Mouse (Mus musculus) regulatory T cell (primary cell): Measurements from ENCODE around the gene Ring1.
"Not testable (repeated sequence)": the region's sequence is repeated elsewhere in the genome, so short reads cannot be mapped to it uniquely, and the experiment has no call there.

ENCODE experiments used
- in situ Hi-C: fragments of 300-600 bp; cut with MboI, MseI; formaldehyde crosslinking; loops from one replicate; pipeline ENCODE4 v1.15.1; 2025; ENCODE audit warnings: high pct_unique_total_duplicates

Gene Ring1

DNA sequence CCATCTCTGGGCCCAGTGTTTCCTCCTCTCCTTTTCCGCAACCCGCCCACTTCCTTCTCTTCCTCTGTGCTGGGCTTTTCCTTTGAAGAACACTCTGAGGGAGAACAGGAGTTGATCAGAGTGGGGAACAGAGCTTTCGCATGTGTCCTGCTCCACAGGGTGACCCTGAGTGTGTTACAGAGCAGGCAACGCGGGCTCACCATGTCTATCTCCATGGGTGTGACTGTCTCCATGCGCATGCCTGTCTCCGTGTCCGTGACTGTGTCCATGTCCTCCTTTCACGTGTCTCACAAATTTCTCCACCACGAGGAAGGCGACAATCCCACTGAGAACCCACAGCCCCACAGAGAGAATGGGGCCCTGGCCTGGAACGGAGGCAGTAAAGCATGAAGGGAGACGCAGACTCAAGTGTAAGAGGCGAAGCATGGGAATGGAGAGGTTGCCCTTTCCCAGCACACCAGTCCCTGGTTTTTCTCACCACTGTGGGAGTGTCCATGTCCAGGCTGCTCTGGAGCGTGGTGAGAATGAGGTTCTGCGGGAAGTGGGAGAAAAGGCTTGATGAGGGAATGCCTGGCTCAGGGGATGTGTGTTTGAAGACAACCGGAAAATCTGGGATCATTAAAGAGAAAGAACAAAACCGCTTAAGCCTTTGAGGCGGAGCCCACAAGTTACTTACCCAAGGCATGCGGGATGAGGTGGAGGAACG is 5.6 kb upstream of the Ring1 start:
- in situ Hi-C loops, result loop anchor here (10.0 to 25.0 kb wide), 2 partner anchors 615 to 807 kb away; partner anchors contain the start of genes Atf6b, Dxo, Fkbpl and Stk19

DNA sequence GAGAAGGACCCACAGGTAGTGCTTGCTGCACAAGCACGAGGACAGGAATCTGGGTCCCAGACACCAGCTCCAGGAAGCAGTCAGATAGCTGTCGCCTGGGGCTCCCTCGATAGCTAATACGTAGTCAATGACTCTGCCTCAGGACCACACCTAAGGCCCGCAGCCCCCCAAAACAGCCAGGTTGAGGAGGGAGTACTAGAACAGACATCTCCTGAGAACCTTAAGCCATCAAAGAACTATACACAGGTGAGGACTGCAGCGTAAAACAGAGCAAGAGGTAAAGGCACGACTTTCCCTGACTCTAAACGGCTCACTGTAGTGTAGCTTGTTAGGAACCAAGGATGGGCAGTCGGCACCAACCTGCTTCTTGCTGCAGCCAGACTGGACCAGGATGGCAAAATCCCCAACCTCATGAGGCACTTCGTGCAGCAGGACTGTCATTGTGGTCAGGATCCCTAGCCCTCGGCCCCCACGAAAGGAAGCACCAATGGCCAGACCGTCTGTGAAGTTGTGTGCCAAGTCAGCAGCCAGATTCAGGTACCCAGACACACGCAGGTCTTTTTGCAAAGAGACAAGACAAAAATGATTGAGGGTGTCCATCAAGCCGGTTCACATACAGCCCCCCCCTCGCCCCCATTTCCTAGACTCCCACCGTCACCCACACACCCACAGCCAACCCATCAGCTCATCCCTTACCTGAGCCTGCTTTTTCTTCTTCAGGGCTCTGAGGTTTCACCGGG is 4.8 kb upstream of the Ring1 start:
- in situ Hi-C loops, result loop anchor here (25.0 kb wide), 1 partner anchor 808 kb away; the partner anchor contains the start of genes Dxo and Stk19

DNA sequence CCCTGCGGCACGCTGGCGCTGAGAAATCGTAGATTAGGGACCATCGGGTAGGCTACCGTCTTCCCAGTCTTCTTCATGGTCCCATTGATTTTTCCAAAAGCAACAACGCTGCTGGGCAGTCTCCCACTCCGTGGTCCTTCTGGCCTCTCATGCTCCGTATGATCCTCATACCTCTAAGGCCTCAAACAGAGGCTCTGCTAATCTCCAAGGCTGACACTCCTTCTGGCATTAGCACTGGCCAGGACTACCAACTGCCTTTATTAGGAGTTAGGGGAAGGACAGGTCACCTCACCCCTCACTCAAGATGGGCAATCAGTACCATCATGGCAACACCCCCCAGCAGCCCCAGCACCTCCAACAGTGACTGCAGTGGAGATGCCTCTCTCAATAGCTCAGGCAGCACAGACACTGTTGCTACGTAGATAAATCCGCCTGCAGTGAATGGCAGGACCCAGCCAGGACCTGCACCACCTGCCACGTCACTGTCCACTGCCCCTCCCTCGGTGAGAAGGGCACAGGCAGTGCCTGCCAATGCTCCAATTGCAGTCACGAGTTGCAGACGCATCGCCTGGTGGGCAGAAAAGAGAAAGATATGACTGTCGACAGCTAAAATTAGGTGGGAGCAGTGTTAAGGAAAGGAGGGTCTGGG is 4.1 kb upstream of the Ring1 start:
- in situ Hi-C loops, result loop anchor here (25.0 kb wide), 1 partner anchor 809 kb away; the partner anchor contains the start of genes Dxo and Stk19

DNA sequence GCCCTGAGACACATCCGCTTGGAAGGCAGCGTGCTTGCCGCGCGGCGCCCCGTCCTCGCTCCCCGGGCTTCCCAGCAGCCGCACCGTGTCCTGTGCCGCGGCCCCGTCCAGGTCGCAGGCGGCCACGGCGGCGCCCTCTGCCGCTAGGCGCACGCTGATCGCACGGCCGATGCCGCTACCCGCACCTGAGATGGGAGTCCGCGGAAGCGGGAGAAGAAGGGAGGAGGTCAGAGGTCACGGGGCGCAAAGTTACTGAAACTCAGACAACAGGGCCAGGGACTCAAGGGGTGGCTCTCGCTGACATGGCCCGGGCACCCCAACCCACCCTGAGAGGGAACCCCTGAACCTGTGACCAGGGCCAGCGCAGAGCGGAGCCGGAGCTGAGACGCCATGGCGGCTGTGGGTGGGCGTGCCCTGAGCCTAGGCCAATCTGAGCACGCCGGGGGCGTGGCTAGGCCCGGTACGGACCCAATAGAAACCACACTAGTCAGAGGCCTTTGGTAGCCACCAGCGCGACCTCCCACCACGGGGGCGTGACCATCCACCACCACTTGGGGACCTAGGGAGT is 3.3 kb upstream of the Ring1 start, which contains the start of gene H2-Ke6:
Gene H2-Ke6, minus strand, starts transcription at position 405 of the 568 bp plus-strand sequence.
- in situ Hi-C loops, result loop anchor here (25.0 kb wide), 1 partner anchor 810 kb away; the partner anchor contains the start of genes Dxo and Stk19

DNA sequence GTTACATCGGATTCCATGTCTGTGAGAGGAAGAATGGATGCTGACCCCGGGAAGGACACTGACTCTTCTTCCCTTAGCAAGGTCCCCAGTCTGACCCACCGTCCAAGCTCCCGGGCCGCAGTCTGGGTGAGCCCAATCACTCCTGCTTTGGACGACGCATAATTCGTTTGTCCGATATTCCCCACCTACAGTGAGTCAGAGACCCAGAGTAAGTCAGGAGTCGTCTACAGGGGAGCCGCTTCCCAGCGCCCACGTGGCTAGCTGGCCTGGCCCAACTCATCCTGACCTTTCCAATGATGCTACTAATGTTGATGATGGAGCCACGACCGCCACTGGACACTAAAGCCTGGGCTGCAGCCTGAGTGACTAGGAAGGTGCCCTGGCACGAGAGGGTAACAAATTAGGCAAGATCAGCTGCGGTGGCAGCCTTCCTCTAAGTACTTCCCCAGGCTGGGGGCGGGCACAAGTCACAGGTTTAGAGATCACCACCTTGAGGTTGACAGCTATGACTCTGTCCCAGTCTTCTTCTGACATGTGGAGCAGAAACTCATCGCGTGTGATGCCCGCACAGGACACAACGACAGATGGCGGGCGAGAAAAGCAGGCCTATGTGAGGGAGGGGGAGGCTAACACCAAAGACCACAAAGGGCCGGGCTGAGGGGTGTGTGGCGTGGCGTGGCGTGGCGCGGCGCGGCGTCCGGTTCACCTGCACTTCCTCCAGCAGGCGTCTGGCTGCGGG is 2.6 kb upstream of the Ring1 start:
- in situ Hi-C loops, result loop anchor here (25.0 kb wide), 1 partner anchor 810 kb away; the partner anchor contains the start of genes Dxo and Stk19

DNA sequence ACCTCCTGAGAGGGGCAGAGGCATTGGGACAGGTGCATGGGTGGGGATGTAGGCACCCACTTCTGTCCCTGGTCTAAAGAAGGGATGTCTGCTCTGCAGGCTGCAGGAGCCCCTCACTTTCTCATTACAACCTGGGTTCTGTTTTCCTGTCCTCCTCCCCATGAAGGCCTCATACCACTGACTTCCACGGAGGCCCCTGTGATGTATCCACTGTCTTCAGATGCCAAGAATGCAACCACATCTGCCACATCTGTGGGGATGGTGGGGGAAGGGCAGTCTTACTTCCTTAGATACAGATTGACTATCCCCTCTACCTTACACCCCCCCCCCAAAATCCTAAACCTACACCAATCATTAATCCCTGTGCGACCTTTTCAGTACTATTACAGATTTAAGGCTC is 1.7 kb upstream of the Ring1 start:
- in situ Hi-C loops, result loop anchor here (25.0 kb wide), 1 partner anchor 811 kb away; the partner anchor contains the start of genes Dxo and Stk19

DNA sequence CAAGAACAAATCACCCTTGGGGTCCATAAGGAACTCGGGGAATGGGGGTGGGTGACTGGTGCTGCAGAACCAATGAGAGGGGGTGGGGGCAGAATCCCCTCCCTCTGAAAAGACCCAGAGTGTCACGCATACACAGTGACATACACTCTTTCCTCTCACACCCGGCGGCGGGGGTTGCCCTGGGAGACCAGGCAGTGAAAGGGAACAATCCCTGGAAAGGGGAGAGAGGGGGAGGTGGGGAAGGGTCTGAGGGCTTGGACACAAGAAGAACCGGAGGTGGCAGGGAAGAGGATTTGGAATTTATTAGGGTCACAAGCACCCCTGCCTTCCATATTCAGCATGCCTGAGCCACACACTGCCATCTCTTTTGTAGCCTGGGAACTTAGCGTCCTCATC is 1.3 kb upstream of the Ring1 start:
- in situ Hi-C loops, result loop anchor here (25.0 kb wide), 1 partner anchor 812 kb away; the partner anchor contains the start of genes Dxo and Stk19

DNA sequence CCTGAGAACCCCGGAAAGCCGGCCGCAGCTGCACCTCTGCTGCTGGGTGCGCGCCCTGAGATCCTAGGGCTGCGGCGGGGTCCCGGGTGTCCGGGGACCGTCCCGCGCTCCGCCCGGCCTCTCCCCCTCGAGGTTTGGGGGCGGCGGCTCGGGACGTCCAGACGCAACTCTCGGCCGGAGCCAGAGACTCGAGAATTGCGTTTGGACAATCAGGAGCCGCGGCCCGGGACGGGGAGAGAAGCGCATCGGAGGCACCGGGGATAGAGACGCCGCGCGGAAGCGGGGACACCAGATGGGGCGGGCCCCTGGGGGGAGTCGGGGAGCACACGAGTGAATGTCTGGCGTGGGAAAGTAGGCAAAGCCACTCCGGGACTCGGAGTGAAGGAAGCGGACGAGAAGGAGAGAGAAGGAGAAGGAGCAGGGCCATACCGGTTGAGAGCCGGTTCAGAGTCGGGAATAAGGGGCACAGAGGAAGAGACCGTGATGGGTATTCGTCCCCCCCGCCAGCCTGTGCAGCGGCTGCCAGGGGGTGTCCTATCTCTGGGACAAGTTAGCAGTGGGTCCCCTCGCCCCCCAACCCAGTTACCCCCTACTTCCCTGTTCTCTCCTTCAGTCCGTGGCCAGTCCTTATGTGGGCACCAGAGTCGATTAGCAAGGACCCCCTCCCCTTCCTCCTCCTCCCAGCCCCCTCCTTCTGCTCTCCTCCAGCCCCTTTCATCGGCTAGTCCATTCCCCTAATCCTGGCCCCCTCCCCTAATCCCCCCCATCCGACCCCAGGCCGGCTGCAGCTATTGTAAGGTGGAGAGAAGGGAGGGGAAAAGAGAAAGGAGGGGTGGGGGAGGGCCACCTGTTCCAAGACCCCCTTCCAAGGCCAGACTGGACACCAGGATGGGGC is 628 bp upstream of the Ring1 start:
- in situ Hi-C loops, result loop anchor here (5.0 to 25.0 kb wide), 2 partner anchors 68 to 812 kb away; partner anchors contain the start of genes Dxo, Rps18, Stk19 and Vps52

DNA sequence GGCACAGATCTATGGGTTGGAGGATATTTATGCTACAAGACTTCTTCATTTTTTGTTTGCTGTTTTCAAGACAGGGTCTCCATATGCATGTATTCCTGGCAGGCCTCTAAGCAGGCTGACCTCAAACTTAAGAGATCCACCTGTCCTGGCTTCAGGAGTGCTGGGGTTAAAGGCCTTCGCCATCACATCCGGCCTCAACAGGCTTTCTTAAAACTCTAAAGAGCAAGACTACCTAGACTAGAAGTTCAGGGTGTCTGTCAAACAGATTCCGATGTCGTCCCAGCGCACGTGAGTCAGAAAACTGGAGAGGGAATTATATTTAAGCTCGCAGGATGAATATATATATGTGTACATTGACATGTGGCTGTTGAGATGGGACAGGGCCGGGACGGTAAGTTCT is 802 bp downstream of the Ring1 start:
- in situ Hi-C loops, result loop anchor here (5.0 kb wide), 1 partner anchor 66 kb away; the partner anchor contains the start of genes Rps18 and Vps52

DNA sequence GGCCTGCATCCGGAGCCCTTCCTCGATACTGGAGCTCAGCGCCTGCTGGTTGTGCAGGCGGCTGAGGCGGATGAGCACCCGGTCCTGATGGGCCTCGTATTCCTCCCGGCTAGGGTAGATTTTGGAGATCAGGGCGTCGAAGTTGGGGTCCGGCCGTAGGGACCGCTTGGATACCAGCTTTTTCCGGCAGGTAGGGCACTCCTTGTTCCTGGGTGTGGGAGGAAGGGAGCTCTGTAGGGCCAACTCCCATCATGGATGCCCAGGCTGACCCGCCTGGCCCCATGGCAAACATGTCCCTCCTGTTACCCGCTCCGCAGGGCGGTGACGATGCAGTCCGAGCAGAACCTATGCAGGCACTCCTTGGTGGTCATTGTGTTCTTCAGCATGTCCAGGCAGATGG is 1.5 kb downstream of the Ring1 start:
- in situ Hi-C loops, result loop anchor here (5.0 kb wide), 1 partner anchor 66 kb away; the partner anchor contains the start of genes Rps18 and Vps52

DNA sequence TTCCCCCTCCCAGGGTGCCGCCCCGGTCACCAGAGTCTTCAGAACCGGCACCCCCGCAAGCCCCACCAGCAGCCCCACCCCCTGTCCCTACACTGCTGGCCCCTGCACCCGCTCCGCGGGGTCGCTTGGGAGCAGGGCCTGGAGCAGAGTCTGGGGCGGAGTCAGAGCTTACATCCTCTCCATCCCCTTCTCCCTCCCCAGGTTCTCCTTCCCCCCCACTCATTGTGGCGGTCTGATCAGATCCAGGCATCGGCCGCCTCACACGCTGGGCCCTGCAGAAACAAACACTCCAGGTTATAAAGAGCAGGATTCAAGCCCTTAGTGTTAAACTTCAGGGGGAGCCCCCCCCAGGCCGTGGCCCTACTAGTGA is 2.1 kb downstream of the Ring1 start:
- in situ Hi-C loops, result loop anchor here (5.0 kb wide), 1 partner anchor 65 kb away; the partner anchor contains the start of genes Rps18 and Vps52

DNA sequence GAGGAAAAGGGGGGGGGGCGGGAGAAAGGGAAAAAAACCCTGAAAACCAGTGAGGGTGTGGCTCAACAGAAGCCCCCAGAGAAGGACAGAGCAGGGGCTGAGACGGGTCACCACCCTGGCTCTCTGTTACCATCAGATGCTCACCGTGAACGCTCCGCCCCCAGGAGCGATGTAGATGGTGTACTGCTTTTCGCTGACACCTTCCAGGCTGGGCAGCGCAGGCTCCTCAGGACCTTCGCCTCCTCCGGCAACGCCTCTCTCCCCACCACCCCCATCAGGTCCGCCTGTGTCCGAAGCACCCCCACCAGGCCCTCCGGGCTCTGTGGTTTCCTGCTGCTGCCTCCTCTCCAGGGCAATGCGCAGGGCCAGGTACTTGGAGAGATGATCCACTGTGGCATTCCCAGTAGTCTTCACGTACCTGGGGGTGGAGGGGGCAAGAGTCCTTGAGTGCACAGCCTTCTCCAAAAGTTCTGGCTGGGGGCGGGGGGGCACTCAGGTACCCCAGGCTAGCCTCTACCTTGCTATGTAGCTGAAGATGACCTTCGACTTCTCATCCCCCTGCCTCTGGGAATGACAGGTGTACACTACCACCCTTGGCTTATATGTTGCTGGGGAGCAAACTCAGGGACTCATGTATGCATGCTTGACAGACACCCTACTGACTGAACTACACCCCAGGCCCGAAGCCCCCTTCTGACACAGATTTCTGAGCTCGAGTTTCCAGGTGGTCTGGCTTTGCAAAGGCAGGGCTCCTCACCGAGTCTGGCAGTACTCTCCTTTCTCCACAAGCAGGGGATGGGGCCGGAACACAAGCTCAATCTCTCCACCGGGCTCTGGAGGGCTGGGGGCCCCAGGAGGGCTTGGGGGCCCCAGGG is 2.7 kb downstream of the Ring1 start:
- in situ Hi-C loops, result loop anchor here (5.0 kb wide), 1 partner anchor 64 kb away; the partner anchor contains the start of genes Rps18 and Vps52

DNA sequence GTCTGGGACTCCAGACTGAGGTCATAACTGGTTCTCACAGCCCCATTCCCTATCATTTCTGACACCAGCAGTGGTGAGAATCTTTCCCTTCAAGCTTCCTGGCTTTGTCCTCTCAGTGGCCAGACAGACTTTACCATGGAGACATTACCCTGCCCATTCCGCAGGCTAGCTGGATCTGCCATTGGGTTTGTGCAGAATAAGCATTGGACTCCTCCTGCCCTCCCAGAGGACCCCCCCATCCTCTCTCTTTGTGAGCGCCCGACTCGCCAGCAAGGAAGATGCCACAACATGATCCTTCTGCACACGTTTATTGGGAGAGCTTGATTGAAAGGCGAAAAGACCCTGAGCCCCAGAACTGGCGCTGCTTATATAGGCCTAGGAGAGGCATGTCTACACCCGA is 11.0 kb downstream of the Ring1 start:
- in situ Hi-C loops, result no loop called here

DNA sequence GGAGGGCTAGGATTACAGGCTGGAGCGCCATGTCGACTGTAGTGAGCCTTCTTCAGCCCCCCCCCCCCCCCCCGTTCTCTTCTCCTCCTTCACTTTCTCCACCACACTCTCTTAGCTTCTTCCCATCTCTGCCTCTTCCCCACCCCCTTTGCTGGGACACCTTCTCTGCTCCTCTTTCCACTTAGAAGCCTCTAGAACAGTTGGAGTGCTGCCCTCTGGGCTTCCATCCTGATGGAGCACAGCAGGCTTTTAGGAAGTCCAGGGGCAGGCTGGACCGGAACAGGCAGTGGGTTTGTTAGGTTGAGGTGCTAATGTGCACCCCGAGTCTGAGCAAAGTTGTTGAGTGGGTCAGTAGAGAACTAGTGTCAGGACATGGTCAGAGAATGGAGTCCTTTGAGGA is 14.3 kb downstream of the Ring1 start:
- in situ Hi-C loops, result no loop called here

DNA sequence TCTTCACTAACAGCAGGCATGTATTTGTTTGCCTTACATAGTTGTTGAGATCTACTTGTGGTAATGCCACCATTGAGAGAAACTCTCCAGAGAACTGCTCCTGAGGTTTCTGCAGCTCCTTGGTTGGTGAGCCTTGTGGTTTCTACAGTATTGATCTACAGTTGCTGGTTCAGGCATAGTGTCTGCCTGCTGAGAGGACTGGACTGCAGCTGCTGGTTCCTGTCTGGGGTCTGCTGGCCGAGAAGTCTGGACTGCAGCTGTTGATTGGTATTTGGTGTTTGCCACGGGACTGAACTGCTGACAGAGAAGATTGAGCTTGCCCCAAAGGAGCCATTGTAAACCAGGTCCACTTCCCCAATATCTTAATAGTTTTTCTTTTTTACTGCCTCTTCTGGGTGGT is 17.9 kb downstream of the Ring1 start:
- in situ Hi-C loops, result no loop called here

DNA sequence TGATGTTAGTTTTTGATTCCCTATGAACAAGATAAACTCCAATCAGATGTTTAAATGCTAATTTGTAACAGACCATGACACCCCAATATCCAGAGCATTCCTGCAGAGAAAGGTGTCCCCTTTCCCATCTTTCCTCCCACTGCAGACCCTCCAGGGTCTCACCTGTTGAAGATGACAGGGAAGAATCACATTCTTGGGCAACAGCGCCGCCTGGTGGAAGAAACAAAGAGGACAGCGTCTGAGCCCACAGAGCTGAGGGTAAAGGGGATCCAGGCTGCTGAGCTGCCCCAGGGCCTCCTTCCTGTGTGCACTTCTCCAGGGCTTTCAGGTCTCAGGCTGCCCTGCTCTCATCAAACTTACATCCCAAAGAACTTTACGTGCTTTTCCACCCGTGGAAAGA is 21.1 kb downstream of the Ring1 start:
- in situ Hi-C loops, result no loop called here

DNA sequence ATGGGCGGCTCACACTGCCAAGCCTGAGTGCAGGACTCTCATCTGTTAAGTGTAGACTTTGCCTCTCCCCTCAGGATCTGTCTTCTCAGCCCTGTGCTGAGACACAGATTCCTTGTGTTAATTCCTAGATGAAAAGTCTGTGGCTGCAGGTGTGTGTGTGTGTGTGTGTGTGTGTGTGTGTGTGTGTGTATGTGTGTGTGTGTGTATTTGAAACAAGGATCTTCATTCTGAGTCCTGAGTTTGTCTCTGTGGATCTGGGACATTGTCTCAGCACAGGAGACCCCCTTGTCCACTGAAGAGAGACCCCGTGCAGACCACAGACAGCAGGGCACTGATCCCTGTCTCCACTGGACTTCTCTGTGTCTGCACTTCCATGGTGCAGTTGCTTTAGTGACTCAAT is 23.7 kb downstream of the Ring1 start:
- in situ Hi-C loops, result not testable (repeated sequence)

DNA sequence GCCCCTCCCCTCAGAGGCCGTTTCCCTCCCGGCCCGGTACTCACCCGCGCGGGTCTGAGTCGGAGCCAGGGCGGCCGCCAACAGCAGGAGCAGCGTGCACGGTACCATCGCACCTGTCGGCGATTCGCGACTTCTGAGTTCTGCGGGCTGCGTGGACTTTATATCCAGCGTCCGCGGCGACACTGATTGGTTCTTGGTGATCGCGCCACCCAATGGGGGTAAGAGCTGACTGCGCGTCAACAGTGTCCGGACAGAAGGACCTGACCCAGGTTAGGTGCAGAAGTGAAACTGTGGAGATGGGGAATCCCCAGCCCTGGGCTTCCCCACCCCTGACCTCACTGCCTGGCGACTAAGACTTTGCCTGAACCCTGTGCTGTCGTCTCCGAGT is 24.3 kb downstream of the Ring1 start, which contains the start of gene H2-K1:
Gene H2-K1, minus strand, starts transcription at position 198 of the 388 bp plus-strand sequence.
- in situ Hi-C loops, result no loop called here
